Mouse (Mus musculus) stomach, postnatal 0 days (tissue): ENCODE measurements around the gene Mpv17. TPM values are rescaled to one million over a fixed set of nuclear protein-coding genes. Genes with fewer than 3 reads are reported as not detected.

Experiments used
- ATAC-seq: fragments of 200-750 bp; cut with Nextera tagmentation; 2 replicates; pipeline ENCODE4 v1.8.0; 2017; ENCODE audit not compliant: low FRiP score, low TSS enrichment
- DNase-seq: peaks from one replicate; pipeline ENCODE4 v3.0.0-alpha.2; 2016; ENCODE audit warnings: low spot score
- H3K27ac ChIP-seq: fragments of 300-500 bp; sonication (generic); replicated peaks from 2 replicates; pipeline ENCODE4 v1.5.1; 2014; ENCODE audit warnings: mild to moderate bottlenecking, control low read depth
- H3K27me3 ChIP-seq: fragments of 300-500 bp; sonication (generic); 2 replicates; pipeline ENCODE4 v1.6.1; 2014; ENCODE audit warnings: low read length; ENCODE audit not compliant: control insufficient read depth, insufficient read depth
- H3K36me3 ChIP-seq: fragments of 300-500 bp; sonication (generic); 2 replicates; pipeline ENCODE4 v1.6.1; 2014; ENCODE audit warnings: low read length, mixed read lengths; ENCODE audit not compliant: control insufficient read depth, insufficient read depth
- H3K4me1 ChIP-seq: fragments of 300-500 bp; sonication (generic); replicated peaks from 2 replicates; pipeline ENCODE4 v1.6.1; 2014; ENCODE audit warnings: antibody characterized with exemption; ENCODE audit not compliant: control insufficient read depth, insufficient read depth
- H3K4me2 ChIP-seq: fragments of 300-500 bp; sonication (generic); replicated peaks from 2 replicates; pipeline ENCODE4 v1.6.1; 2014; ENCODE audit warnings: low read depth, mild to moderate bottlenecking, control low read depth, moderate library complexity
- H3K4me3 ChIP-seq: fragments of 300-500 bp; sonication (generic); 2 replicates; pipeline ENCODE4 v1.5.1; 2014; ENCODE audit warnings: low read depth, low read length, control low read depth
- H3K9ac ChIP-seq: fragments of 300-500 bp; sonication (generic); 2 replicates; pipeline ENCODE4 v1.6.1; 2014; ENCODE audit warnings: mild to moderate bottlenecking, low read length, control low read depth, mixed read lengths
- H3K9me3 ChIP-seq: fragments of 300-500 bp; sonication (generic); 2 replicates; pipeline ENCODE4 v1.6.1; 2016; ENCODE audit warnings: low read length; ENCODE audit not compliant: control insufficient read depth
- CTCF ChIP-seq: IDR thresholded peaks from 2 replicates; pipeline ENCODE4 v1.5.1; 2016; ENCODE audit warnings: antibody characterized with exemption, low read depth, mild to moderate bottlenecking, moderate library complexity
- EP300 ChIP-seq: optimal IDR thresholded peaks from 2 replicates; pipeline ENCODE3; 2016; ENCODE audit warnings: antibody characterized with exemption
- WGBS: fragments of 180-500 bp; shearing (Covaris S2); extraction: QIAGEN DNeasy Blood & Tissue Kit; methylation state at CpG from one replicate; pipeline ENCODE4 v1.1.7; 2014; 5-methylcytosine and 5-hydroxymethylcytosine counted together
- polyA plus RNA-seq: library from polyadenylated mRNA; unstranded; fragments of >200 nt; fragmentation: Nextera tagmentation; extraction: Ambion mirVana; gene quantifications from 2 replicates; pipeline ENCODE4 v1.2.1, GENCODE M21; 2015

Gene Mpv17
- polyA plus RNA-seq, 1 experiment from 2014 or later, result 29.4 TPM

- no peaks in the 10 kb centered on the region for H3K27me3 ChIP-seq
- H3K4me3 ChIP-seq, result no peak overlapping the region
- H3K9ac ChIP-seq, result no peak overlapping the region; the same call in 1 of the 2 replicates
- WGBS, result 84% methylated on average over 4 of the region's 4 CpGs
- no peak for ATAC-seq
- peak overlapping the region; percentile 67 for H3K27ac ChIP-seq
- H3K9me3 ChIP-seq, result peaks cover 5% of the 10 kb centered on the region
- TF ChIP-seq CTCF, result no peak
- no peak for TF ChIP-seq EP300
- H3K4me2 ChIP-seq, result no peak overlapping the region
- DNase-seq, result no peak
- 0 out of 2 replicates have a peak, but pooled peaks cover 3% of the 10 kb centered on the region for H3K4me1 ChIP-seq
- peaks cover 44% of the 10 kb centered on the region for H3K36me3 ChIP-seq
Observed at GRCm38 (mm10) chr5:31195671-31196070, 41.6 kb upstream of the Mpv17 start.

DNA sequence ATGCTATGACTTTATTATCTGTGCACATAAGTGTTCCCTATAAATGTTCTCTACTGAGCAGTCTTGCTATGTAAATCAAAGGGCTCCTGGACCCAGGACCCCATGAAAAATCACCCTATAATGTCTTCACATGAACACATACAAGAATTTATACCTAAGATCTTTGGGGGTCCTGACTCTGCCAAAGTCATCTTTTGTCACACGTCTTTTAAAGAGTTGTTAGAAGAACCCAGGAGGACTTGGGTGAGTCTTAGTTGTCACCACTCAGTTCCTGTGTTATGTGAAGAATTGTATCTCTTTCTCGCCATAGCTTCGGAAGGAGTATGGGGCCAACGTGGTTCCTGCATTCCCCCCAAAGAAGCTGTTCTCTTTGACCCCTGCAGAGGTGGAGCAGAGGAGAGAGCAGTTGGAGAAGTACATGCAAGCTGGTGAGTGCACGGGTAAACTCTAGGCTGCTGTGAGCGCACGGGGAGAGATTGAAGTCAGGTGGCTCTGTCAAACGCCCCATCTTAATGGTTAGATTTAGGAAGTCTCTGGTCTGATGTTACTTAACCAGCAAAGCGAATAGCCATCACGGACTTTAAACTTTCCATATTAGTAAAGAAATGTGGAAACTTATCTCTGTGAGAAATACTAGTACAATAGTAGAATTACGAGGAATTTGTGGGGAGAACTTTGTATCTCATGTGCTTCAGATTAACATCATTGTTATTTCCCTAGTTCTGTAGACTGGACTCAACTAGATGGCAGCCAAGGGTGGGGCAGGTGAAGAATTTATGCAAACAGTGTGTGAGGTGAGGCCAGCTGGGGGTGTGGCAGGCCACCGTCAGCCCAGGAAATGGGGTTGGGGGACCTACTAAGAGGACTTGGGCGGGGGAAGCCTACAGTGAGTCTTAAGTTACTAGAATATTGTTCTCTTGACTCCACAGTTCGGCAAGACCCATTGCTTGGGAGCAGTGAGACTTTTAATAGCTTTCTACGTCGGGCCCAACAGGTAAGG lies 40.7 kb upstream of the Mpv17 start:
- 82% methylated on average over 16 of the region's 16 CpGs for WGBS
- no peaks in the 10 kb centered on the region for H3K9me3 ChIP-seq
- no peak overlapping the region for H3K4me3 ChIP-seq
- H3K4me2 ChIP-seq, result no peak overlapping the region
- no peak overlapping the region for H3K9ac ChIP-seq
- TF ChIP-seq CTCF (no peak), EP300 (no peak)
- ATAC-seq (no peak), DNase-seq (peak; percentile 60)
- no peak overlapping the region; the same call in 1 of the 2 replicates for H3K27ac ChIP-seq
- H3K4me1 ChIP-seq, result 0 out of 2 replicates have a peak, but pooled peaks cover 3% of the 10 kb centered on the region
- H3K27me3 ChIP-seq, result no peaks in the 10 kb centered on the region
- H3K36me3 ChIP-seq, result peaks cover 44% of the 10 kb centered on the region

DNA sequence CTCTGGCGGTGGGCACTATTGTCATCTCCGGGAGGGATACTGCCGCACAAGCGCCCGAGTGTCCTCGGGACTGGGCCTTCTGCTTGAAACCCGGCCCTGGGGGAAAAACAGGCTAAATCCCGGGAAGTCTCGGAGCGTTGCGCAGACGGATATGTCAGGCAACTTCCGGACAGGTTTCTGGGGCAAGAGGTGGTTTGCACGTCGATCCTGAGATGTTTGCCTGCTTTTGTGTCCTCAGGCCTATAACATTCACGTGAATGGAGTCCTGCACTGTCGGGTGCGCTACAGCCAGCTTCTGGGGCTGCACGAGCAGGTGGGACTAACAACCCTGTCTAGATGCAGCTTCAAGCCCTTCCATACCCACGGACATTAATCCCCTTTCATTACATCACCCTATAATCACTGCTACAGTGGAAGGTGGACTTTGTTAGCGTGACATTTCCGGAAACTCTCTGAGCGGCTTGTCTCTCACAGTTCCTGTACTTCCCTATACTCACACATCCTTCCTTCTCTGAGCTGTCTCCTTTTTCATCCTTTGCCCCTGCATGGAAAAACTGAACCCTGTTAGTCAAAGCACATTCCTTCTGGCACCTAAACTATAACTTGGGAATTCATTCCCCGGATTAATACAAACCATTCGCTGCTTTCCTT lies 39.7 kb upstream of the Mpv17 start:
- Histone ChIP-seq H3K9ac (peak overlapping the region; percentile 87), H3K4me1 (0 out of 2 replicates have a peak, but pooled peaks cover 3% of the 10 kb centered on the region), H3K27ac (peak overlapping the region; percentile 93), H3K36me3 (peaks cover 36% of the 10 kb centered on the region), H3K4me2 (peak overlapping the region; percentile 76), H3K9me3 (no peaks in the 10 kb centered on the region), H3K4me3 (peak overlapping the region; percentile 87), H3K27me3 (no peaks in the 10 kb centered on the region)
- ATAC-seq, result no peak
- DNase-seq, result no peak
- 9% methylated on average over 25 of the region's 25 CpGs for WGBS
- TF ChIP-seq EP300 (no peak), CTCF (no peak)

DNA sequence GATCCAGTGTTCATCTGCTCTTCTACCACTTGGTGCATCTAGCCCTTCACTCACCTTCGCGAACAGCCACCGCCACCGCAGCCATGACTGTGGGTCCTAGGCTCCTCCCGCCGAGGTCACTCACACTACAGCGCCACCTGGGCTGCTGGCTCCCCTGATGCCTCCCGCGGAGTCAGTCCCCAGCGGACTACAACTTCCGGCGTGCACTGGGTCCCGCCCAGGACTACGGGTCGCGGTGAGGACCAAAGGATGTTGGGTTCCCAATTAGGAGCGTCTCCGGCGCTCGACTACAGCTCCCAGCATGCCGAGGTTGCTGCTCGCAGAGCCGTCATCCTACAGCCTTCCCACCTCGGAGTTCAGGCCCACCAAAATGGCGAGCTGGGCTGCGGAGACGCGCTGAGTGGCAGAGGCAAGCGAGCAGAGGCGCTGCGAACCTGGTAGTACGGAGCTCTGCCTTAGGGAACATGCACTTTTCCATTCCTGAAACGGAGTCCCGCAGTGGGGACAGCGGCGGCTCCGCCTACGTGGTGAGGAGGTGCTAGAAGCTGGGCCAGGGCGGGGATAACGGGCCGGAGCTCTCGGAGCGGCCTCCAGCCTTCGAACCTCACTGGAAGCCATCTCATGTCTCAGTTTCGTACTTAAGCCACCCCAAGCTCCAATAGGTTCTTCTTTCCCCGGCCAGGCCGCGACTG lies 39.0 kb upstream of the Mpv17 start, which contains the start of the genes Snx17 and Eif2b4:
Gene Snx17 (plus strand): TSS at position 289 of the 692 bp plus-strand sequence.
Gene Eif2b4 (minus strand): TSS at position 492 of the 692 bp plus-strand sequence.
- 0% methylated on average over 48 of the region's 48 CpGs for WGBS
- H3K36me3 ChIP-seq, result peaks cover 33% of the 10 kb centered on the region
- H3K4me3 ChIP-seq, result peak within 1 kb of the TSS; percentile 87

More for the DNA sequence above, 39.0 kb upstream of the Mpv17 start, which contains the start of the genes Snx17 and Eif2b4:
- TF ChIP-seq EP300, result no peak
- TF ChIP-seq CTCF, result peak; percentile 82
- DNase-seq (peak; percentile 99), ATAC-seq (peak; percentile 95)
- Histone ChIP-seq H3K9ac (peak within 1 kb of the TSS; percentile 87), H3K4me2 (peak within 1 kb of the TSS; percentile 80), H3K27me3 (no peaks in the 10 kb centered on the region), H3K27ac (peak within 1 kb of the TSS; percentile 93), H3K4me1 (0 out of 2 replicates have a peak, but pooled peaks cover 3% of the 10 kb centered on the region), H3K9me3 (no peaks in the 10 kb centered on the region)
